Mouse (Mus musculus): ENCODE data around the gene Myo3b.

DNA sequence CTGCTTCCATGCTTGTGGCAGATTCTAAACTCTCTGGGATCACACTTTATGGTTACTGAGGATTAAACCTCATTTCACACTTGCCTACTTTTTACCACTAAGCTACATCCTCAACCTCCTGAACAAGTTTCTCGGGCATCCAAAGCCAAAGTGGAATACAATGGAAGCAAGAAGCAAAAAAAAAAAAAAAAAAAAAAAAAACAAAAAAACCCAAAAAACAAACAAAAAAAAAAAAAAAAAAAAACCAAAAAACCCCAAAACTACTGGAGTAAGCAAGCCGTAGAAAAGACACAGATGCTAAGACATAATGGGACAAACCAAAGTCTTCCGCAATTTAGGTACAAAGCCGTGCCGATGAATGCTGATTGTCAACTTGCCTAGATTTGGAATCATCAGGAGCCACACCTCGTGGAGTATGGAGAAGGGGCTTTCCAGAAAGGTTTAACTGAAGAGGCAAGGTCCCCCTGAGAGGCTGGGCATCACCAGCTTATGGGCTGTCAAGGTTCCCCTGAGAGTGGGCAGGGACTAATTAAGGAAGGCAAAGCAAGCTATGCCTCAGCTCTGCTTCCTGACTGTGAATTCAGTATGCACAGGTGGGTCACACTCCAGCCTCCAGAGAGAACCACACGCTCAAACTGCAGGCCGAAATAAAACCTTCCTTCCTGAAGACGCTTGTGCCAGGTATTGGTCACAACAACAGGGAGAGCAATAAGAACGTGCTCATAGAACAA is 313.7 kb downstream of the Myo3b start:
- TF ChIP-seq CTCF (IDR thresholded peaks at IDR 0.05; ENCODE audit: borderline replicate concordance, insufficient read depth, low read length) (no peak), POLR2A (IDR thresholded peaks at IDR 0.05; ENCODE audit: low read depth, low read length) (no peak)

Data from embryonic fibroblast, embryonic 13.5 days (primary cell).